Mouse (Mus musculus) heart, embryonic 15.5 days (tissue): Measurements from ENCODE around the gene Oosp1. TPM values are rescaled to one million over a fixed set of nuclear protein-coding genes. Genes with fewer than 3 reads are reported as not detected.

Source experiments
- ATAC-seq: fragments of 200-750 bp; cut with Nextera tagmentation; replicated peaks from 2 replicates; pipeline ENCODE4 v1.8.0; 2017; ENCODE audit warnings: low read depth, moderate TSS enrichment; ENCODE audit not compliant: insufficient number of reproducible peaks, insufficient read depth, low FRiP score
- H3K27ac ChIP-seq: fragments of 300-500 bp; sonication (generic); 2 replicates; pipeline ENCODE4 v1.5.1; 2015; ENCODE audit warnings: mild to moderate bottlenecking, inconsistent platforms
- H3K27me3 ChIP-seq: fragments of 300-500 bp; sonication (generic); 2 replicates; pipeline ENCODE4 v1.6.1; 2015; ENCODE audit warnings: inconsistent platforms
- H3K36me3 ChIP-seq: fragments of 300-500 bp; sonication (generic); 2 replicates; pipeline ENCODE4 v1.6.1; 2015; ENCODE audit warnings: mild to moderate bottlenecking, inconsistent platforms
- H3K4me1 ChIP-seq: fragments of 300-500 bp; sonication (generic); replicated peaks from 2 replicates; pipeline ENCODE4 v1.6.1; 2015; ENCODE audit warnings: inconsistent platforms
- H3K4me2 ChIP-seq: fragments of 300-500 bp; sonication (generic); 2 replicates; pipeline ENCODE4 v1.6.1; 2015; ENCODE audit warnings: inconsistent platforms, mild to moderate bottlenecking, moderate library complexity
- H3K4me3 ChIP-seq: fragments of 300-500 bp; sonication (generic); 2 replicates; pipeline ENCODE4 v1.5.1; 2015; ENCODE audit warnings: mild to moderate bottlenecking, inconsistent platforms
- H3K9ac ChIP-seq: fragments of 300-500 bp; sonication (generic); 2 replicates; pipeline ENCODE4 v1.6.1; 2015; ENCODE audit warnings: mild to moderate bottlenecking, inconsistent platforms
- H3K9me3 ChIP-seq: fragments of 300-500 bp; sonication (generic); replicated peaks from 2 replicates; pipeline ENCODE4 v1.6.1; 2016; ENCODE audit warnings: inconsistent platforms
- WGBS: fragments of 180-500 bp; shearing (Covaris S2); methylation state at CpG from one replicate; pipeline ENCODE4 v1.1.7; 2015; ENCODE audit warnings: mixed read lengths; 5-methylcytosine and 5-hydroxymethylcytosine counted together
- polyA plus RNA-seq: library from polyadenylated mRNA; unstranded; fragments of >200 nt; fragmentation: Nextera tagmentation; extraction: Ambion mirVana; gene quantifications from 2 replicates; pipeline ENCODE4 v1.2.1, GENCODE M21; 2015

Gene Oosp1
- not detected in 2 replicates for polyA plus RNA-seq

DNA sequence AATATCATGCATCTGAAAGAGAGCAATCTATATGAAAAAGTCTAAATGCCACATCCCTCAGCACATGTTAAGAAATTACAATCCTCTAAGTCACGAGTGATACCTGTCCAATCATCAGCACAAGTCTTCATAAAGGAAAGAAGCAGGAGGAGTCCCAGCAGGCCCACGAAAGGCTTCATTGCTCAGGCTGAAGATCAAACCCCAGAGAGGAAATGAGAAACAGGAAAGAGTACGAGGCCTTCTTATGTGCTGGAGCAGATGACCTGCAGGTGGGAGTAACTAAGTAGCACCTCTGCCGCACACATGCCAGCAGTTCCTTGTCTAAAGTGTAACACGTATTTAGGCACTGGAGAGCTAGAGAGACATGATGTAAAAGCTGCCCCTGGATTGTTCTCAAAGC is at the start of gene Oosp1:
Gene Oosp1, minus strand, starts transcription at position 312 of the 400 bp plus-strand sequence.
- no peak within 1 kb of the TSS for H3K4me3 ChIP-seq
- no peak for ATAC-seq
- no peaks in the 10 kb centered on the region for H3K27me3 ChIP-seq
- H3K36me3 ChIP-seq: no peaks in the 10 kb centered on the region
- no peak within 1 kb of the TSS for H3K9ac ChIP-seq
- H3K27ac ChIP-seq: no peak within 1 kb of the TSS
- no peak within 1 kb of the TSS for H3K4me2 ChIP-seq
- no peaks in the 10 kb centered on the region for H3K9me3 ChIP-seq
- WGBS: 53% methylated on average over 5 of the region's 5 CpGs
- no peaks in the 10 kb centered on the region for H3K4me1 ChIP-seq

DNA sequence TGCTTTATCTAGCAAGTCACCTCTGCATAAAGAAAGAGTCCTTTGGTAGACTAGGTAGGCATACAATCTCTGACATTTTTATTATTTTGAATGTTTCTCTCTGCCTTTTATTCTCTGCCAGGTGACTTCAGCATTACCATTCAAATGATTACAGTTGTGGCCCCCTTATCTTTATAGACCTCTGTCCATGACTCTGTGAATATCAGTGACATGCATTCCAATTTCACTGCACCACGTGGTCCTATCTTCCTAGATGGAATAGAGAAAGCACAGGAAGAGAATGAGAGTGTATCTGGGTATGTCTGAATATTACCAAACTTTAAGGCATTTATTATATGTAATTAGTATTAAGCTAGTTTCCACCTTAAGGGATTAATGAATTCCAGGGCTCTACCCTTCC is 45.5 kb upstream of the Oosp1 start:
- H3K27ac ChIP-seq: no peak overlapping the region
- H3K36me3 ChIP-seq: no peaks in the 10 kb centered on the region
- H3K9ac ChIP-seq: no peak overlapping the region
- H3K27me3 ChIP-seq: no peaks in the 10 kb centered on the region
- no peak overlapping the region for H3K4me3 ChIP-seq
- no peaks in the 10 kb centered on the region for H3K9me3 ChIP-seq
- H3K4me1 ChIP-seq: no peaks in the 10 kb centered on the region
- H3K4me2 ChIP-seq: no peak overlapping the region
- 41% methylated on average over 1 of the region's 1 CpGs for WGBS
- ATAC-seq: no peak

DNA sequence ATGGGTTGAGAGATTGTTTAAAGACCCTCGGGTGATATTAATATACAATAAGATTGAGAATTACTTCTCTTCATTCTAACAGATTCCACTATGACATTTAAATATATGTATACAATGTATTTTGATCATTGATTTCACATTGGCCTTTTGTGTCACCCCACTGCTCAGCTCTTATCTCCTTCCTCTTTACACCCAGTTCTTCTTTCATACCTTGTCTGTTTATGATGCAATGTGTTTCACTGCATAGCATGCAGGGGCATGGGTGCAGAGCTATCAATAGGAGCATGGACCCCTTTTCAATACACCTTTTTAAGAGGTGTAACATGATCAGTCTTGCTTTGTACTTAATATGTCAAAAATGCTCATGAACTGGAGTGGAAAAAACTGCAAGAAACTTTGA is 39.3 kb upstream of the Oosp1 start:
- no peak overlapping the region for H3K9ac ChIP-seq
- no peaks in the 10 kb centered on the region for H3K36me3 ChIP-seq
- no peaks in the 10 kb centered on the region for H3K4me1 ChIP-seq
- no peak overlapping the region for H3K27ac ChIP-seq
- H3K4me2 ChIP-seq: no peak overlapping the region
- no peaks in the 10 kb centered on the region for H3K9me3 ChIP-seq
- ATAC-seq: no peak
- no peak overlapping the region for H3K4me3 ChIP-seq
- 71% methylated on average over 1 of the region's 1 CpGs for WGBS
- no peaks in the 10 kb centered on the region for H3K27me3 ChIP-seq

DNA sequence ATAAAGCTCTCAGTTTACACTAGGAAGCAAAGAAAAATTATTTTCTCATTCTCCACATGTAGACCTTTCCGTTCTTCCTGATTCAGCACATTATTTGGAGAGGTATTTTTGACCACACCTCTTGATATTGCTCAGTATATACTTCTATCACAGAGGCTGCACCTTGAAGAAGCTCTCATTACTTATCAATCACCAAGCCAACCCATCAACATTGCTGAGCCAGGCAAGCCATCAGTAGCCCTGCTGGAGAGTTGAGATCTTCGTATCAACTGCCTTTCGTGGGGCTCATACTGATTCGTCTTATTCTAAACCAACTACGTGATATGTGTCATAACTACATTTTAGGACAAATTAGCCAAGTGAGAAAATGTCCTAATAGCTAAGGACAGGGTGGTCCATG is 36.4 kb upstream of the Oosp1 start:
- H3K36me3 ChIP-seq: no peaks in the 10 kb centered on the region
- H3K9me3 ChIP-seq: no peaks in the 10 kb centered on the region
- no peaks in the 10 kb centered on the region for H3K4me1 ChIP-seq
- no peak overlapping the region for H3K4me2 ChIP-seq
- H3K27ac ChIP-seq: no peak overlapping the region
- no peak overlapping the region for H3K4me3 ChIP-seq
- H3K27me3 ChIP-seq: no peaks in the 10 kb centered on the region
- 88% methylated on average over 5 of the region's 5 CpGs for WGBS
- no peak for ATAC-seq
- no peak overlapping the region for H3K9ac ChIP-seq

DNA sequence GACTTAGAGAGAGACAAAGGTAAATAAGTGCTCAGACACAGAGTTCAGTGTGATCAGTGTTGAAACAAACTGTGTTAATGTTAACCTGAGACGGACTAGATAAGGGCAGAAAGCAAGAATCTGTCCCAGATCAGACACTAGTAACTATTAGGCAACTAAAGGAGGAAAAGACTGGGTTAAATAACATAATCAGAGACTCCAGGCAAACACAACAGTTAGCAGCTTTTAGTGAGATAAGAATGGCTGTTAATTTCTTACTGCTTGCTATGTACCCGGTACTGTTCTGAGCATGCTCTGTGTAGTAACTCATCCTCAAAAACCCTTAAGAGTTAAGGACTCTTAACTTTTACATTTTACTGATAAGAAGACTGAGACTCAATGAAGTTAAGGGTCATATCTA is 35.0 kb upstream of the Oosp1 start:
- Histone ChIP-seq H3K27ac (no peak overlapping the region), H3K4me2 (no peak overlapping the region), H3K4me3 (no peak overlapping the region), H3K27me3 (no peaks in the 10 kb centered on the region), H3K9me3 (no peaks in the 10 kb centered on the region), H3K9ac (no peak overlapping the region), H3K4me1 (no peaks in the 10 kb centered on the region), H3K36me3 (no peaks in the 10 kb centered on the region)
- no peak for ATAC-seq
- 54% methylated on average over 2 of the region's 2 CpGs for WGBS

DNA sequence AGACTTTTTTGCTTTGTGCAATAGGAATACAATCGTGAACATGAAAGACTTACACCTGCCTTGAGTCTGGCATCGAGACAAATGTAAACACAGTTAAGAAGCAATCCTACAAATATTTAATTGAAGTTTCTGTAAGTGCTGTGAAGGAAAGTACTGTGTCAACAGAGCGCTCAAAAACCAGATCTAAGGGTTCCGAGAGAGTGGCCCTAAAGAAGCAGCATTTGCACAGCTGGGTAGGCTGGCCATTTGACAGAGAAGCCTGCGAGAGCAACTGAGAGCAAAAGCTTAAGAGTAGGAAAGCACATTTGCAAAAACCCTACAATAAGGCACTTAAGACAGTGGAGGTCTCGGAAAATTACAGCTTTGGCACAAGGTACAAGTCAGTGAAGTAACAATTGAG is 33.3 kb upstream of the Oosp1 start:
- H3K9me3 ChIP-seq: no peaks in the 10 kb centered on the region
- no peaks in the 10 kb centered on the region for H3K27me3 ChIP-seq
- no peak overlapping the region for H3K4me2 ChIP-seq
- no peaks in the 10 kb centered on the region for H3K36me3 ChIP-seq
- no peak overlapping the region for H3K27ac ChIP-seq
- H3K9ac ChIP-seq: no peak overlapping the region
- no peak overlapping the region for H3K4me3 ChIP-seq
- H3K4me1 ChIP-seq: no peaks in the 10 kb centered on the region
- no peak for ATAC-seq
- WGBS: 74% methylated on average over 6 of the region's 6 CpGs

DNA sequence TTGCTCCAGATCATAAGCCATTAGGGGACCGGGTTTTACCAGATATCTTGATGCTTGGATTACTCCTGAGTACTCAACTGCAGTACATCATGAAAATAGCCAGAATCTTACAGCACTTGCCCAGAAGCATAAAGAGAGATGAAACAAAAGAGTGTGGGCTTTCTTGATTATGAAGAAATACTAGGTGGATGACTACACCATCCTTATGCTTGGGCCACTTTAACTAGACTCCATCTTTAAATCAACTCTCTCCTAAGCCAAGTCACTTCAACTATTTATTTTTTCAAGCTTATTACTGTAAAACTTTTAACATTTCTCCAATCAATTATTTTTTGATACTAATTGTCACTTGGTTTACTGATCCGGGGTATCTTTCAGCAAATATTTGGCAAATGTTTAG is 32.9 kb upstream of the Oosp1 start:
- Histone ChIP-seq H3K4me2 (no peak overlapping the region), H3K9me3 (no peaks in the 10 kb centered on the region), H3K4me3 (no peak overlapping the region), H3K9ac (no peak overlapping the region), H3K27me3 (no peaks in the 10 kb centered on the region), H3K36me3 (no peaks in the 10 kb centered on the region), H3K27ac (no peak overlapping the region), H3K4me1 (no peaks in the 10 kb centered on the region)
- ATAC-seq: no peak
- WGBS: 81% methylated on average over 2 of the region's 2 CpGs

DNA sequence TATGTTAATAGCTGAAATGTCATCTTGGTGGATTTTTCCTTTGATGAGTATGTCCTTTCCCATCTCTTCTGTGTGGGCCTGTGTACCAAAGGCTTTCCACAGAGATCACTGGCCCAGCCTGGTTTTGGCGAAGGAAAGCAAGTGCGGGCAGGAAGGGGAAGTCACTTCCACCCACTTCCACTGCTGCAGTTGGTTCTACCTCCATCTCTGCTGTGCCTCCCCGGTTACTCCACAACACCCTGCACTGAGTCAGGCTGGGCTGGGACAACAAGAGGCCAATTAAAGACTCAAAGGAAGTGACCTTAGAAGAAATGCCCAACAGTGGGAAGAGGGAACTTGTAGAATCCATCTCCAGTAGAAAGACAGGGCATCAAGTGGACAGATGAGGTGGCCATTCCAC is 29.1 kb upstream of the Oosp1 start:
- H3K9me3 ChIP-seq: no peaks in the 10 kb centered on the region
- ATAC-seq: no peak
- 74% methylated on average over 3 of the region's 3 CpGs for WGBS

DNA sequence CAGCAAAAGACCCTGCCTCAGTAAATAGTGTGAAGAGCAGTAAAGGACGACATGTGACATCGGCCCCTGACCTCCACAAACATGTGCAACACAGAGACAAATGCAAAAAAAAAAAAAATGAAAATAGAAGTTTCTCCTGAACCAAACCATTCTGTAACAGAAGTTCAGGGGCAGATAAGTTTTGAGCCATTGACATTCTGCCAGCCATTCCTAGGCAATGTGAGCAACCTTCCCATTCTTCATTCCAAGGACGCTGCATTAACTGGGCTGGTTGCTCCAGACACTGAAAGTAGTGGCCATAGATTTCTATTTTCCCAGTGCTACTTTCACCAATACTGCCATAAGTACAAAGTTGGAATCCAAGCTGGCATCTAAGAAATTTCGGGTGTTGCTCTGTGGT is 21.5 kb upstream of the Oosp1 start:
- no peak for ATAC-seq
- Histone ChIP-seq H3K9ac (no peak overlapping the region), H3K36me3 (no peaks in the 10 kb centered on the region), H3K9me3 (no peaks in the 10 kb centered on the region), H3K27me3 (no peaks in the 10 kb centered on the region), H3K4me1 (no peaks in the 10 kb centered on the region), H3K4me3 (no peak overlapping the region), H3K27ac (no peak overlapping the region), H3K4me2 (no peak overlapping the region)
- WGBS: 74% methylated on average over 4 of the region's 4 CpGs

More for the DNA sequence above, 29.1 kb upstream of the Oosp1 start:
- Histone ChIP-seq H3K27ac (no peak overlapping the region), H3K4me1 (no peaks in the 10 kb centered on the region), H3K4me2 (no peak overlapping the region), H3K36me3 (no peaks in the 10 kb centered on the region), H3K27me3 (no peaks in the 10 kb centered on the region), H3K9ac (no peak overlapping the region), H3K4me3 (no peak overlapping the region)

DNA sequence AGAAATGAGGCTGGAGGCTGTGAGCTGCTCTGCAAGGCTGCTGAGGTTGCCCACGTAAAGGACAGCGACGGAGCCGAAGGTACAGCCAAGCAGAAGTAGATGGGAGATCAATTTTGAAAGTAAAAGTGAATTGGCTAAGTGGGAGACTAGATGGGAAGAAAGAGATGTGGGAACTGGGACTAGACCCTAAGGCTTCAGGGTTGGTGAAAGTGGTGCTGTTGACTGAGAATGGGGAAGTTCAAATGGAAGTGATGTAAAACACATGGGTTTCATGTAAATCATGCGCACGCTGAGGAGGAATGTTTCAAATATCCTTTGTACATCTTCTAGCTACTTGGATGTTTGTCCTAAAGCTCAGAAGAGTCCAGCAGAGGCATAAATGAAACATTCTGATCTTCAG is 7.4 kb upstream of the Oosp1 start:
- Histone ChIP-seq H3K36me3 (no peaks in the 10 kb centered on the region), H3K9ac (no peak overlapping the region), H3K9me3 (no peaks in the 10 kb centered on the region), H3K27ac (no peak overlapping the region), H3K27me3 (no peaks in the 10 kb centered on the region), H3K4me3 (no peak overlapping the region), H3K4me2 (no peak overlapping the region), H3K4me1 (no peaks in the 10 kb centered on the region)
- 82% methylated on average over 6 of the region's 6 CpGs for whole genome bisulfite sequencing
- no peak for ATAC-seq

DNA sequence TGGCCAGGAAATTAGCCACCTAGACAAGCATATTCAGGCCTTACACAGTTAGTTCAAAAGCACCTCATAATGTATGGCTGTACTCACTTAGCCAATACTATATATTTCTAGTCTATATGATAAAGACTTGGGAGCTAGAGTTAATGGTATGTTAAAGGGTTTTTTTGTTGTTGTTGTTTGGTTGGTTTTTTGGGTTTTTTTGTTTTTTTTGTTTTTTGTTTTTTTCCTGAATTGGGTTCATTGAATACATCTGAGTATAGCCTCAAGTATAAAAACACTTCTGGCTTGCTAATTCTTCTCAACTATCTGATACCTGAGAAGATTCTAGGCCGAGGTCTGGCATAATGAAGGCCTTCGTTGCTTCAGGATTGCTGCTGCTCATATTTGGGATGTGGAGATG is 5.8 kb upstream of the Oosp1 start, which contains the start of gene Oosp3:
Gene Oosp3, plus strand, starts transcription at position 301 of the 400 bp plus-strand sequence.
- Histone ChIP-seq H3K4me2 (no peak within 1 kb of the TSS), H3K27ac (no peak within 1 kb of the TSS), H3K9me3 (no peaks in the 10 kb centered on the region), H3K27me3 (no peaks in the 10 kb centered on the region), H3K4me3 (no peak within 1 kb of the TSS), H3K36me3 (no peaks in the 10 kb centered on the region), H3K4me1 (no peaks in the 10 kb centered on the region), H3K9ac (no peak within 1 kb of the TSS)
- ATAC-seq: no peak
- 74% methylated on average over 2 of the region's 2 CpGs for WGBS

DNA sequence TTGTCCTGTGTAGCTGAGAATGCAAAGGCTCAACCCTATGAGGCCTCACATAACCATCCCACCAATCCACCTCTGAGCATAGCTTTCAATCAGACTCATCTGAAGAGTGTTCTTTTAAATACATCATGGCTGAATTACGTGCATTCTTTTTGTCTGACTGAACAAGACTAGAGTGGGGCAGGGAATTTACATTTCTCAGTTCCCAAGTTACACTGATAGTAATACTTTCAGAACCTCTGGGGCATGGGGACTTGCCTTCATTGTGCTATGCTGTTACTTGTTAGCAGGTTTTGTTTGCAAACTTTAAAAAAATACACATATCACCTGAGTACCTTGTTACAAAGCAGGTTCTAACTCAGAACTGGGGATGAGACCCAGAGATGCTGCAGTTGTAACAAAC is 504 bp upstream of the Oosp1 start:
- Histone ChIP-seq H3K4me2 (no peak overlapping the region), H3K4me1 (no peaks in the 10 kb centered on the region), H3K4me3 (no peak overlapping the region), H3K9ac (no peak overlapping the region), H3K36me3 (no peaks in the 10 kb centered on the region), H3K27ac (no peak overlapping the region), H3K27me3 (no peaks in the 10 kb centered on the region), H3K9me3 (no peaks in the 10 kb centered on the region)
- WGBS: 48% methylated on average over 1 of the region's 1 CpGs
- ATAC-seq: no peak
